Mouse (Mus musculus): Measurements from ENCODE around the gene Prss41. TPM values are rescaled to one million over a fixed set of nuclear protein-coding genes. Genes with fewer than 3 reads are reported as not detected.
"Not testable (repeated sequence)": the region's sequence is repeated elsewhere in the genome, so short reads cannot be mapped to it uniquely, and the experiment has no call there.

The Prss41 gene
- polyA plus RNA-seq (2012; rRNA removed): 0.56 and 3.4 TPM in 2 replicates

DNA sequence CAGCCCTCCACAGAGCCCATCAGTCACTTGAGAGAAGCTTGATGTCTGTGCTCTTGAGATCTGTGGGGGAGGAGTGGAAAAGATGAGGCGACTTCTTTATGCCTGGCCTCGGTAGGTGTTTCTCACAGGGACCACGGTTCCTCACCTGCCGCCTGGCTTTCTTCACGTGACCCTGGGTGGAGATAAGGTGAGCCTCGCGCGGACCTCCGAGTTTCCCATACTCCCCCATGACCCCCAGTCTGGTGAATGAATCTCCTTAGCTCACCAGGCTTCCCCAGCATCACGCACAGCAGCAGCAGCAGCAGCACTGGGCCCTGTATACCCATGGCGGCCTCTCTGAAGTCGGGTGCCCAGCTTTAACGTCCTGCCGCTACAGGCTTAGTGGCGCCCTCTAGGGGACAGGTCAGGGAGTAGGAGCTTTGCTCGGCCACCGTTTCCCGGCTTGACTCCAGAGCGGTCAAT lies at the start of gene Prss41, which contains the start of gene Prss32:
Prss41 (minus strand) TSS at position 361 of the 462 bp plus-strand sequence.
Prss32 (plus strand) TSS at position 44 of the 462 bp plus-strand sequence.
- Histone ChIP-seq H3K27ac (ENCODE audit: insufficient read depth, low read depth, low read length) (no peak within 1 kb of the TSS), H3K36me3 (ENCODE audit: control insufficient read depth, insufficient read depth, low read length) (no peaks in the 10 kb centered on the region), H3K27me3 (ENCODE audit: control insufficient read depth, insufficient read depth, low read length) (no peaks in the 10 kb centered on the region), H3K4me1 (ENCODE audit: control insufficient read depth, insufficient read depth, insufficient read length, low read length) (peaks cover 4% of the 10 kb centered on the region; the same call in 1 of the 2 replicates), H3K4me3 (ENCODE audit: low read depth, low read length) (peak within 1 kb of the TSS; percentile 60)
- TF ChIP-seq POLR2A (IDR thresholded peaks at IDR 0.05; ENCODE audit: low read depth, low read length) (no peak), CTCF (IDR thresholded peaks at IDR 0.05; ENCODE audit: extremely low read depth, insufficient read length, insufficient replicate concordance, low read depth, low read length) (peak; percentile 75)
- WGBS: 21% methylated on average over 19 of the region's 19 CpGs

DNA sequence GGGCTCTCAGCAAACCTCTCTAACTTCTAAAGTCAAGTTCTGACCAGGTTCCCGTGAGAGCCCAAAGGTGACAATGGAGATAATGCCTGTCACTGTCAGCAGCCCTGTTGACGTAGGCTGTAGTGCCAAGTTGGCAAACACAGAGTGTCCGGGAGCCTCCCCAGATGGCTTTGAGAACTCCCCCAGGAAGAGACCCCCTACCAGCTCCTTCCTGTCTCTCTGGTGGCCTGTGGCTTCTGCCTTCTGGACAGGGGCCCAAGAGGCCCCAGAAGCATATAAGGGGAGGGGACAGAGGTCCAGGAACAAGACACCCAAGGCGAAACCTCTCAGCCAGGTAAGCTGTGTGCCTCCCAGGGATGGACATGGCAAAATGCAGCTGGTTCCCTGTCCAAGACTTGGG lies 36.6 kb upstream of the Prss41 start, which contains the start of the genes Dcpp1 and Dcpp2:
Dcpp1 (plus strand) TSS at position 301 of the 400 bp plus-strand sequence.
Dcpp2 (plus strand) TSS at position 305 of the 400 bp plus-strand sequence.
- 65% methylated on average over 4 of the region's 4 CpGs for WGBS
- not testable (repeated sequence) for H3K27me3 ChIP-seq (ENCODE audit: control insufficient read depth, insufficient read depth, low read length); H3K4me1 ChIP-seq (ENCODE audit: control insufficient read depth, insufficient read depth, insufficient read length, low read length); H3K36me3 ChIP-seq (ENCODE audit: control insufficient read depth, insufficient read depth, low read length); H3K27ac ChIP-seq (ENCODE audit: insufficient read depth, low read depth, low read length); H3K4me3 ChIP-seq (ENCODE audit: low read depth, low read length)

DNA sequence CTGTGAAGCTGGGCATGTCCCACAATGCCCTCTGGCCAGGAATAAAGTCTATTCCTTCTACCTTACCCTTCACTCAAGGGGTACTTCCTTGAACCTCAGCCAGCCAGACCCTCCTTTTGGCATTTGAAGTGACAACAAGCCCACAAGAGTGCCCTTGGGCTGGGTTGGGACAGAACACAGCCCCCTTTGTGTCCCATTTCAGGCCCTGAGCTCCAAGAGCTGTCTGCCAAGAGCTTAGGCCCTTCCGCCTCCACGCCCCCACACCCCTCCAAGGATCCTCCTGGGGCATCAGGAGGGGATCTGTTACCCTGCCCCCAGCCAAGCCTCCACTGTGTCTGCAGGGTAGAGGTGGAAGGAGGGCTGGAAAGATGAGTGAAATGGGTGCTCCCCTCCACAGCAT lies 33.2 kb upstream of the Prss41 start:
- Histone ChIP-seq H3K4me3 (ENCODE audit: low read depth, low read length) (no peak overlapping the region), H3K27ac (ENCODE audit: insufficient read depth, low read depth, low read length) (no peak overlapping the region), H3K27me3 (ENCODE audit: control insufficient read depth, insufficient read depth, low read length) (no peaks in the 10 kb centered on the region), H3K4me1 (ENCODE audit: control insufficient read depth, insufficient read depth, insufficient read length, low read length) (peaks cover 3% of the 10 kb centered on the region; the same call in 1 of the 2 replicates), H3K36me3 (ENCODE audit: control insufficient read depth, insufficient read depth, low read length) (no peaks in the 10 kb centered on the region)
- TF ChIP-seq CTCF (IDR thresholded peaks at IDR 0.05; ENCODE audit: extremely low read depth, insufficient read length, insufficient replicate concordance, low read depth, low read length) (no peak), POLR2A (IDR thresholded peaks at IDR 0.05; ENCODE audit: low read depth, low read length) (no peak)
- WGBS: 100% methylated on average over 2 of the region's 2 CpGs

DNA sequence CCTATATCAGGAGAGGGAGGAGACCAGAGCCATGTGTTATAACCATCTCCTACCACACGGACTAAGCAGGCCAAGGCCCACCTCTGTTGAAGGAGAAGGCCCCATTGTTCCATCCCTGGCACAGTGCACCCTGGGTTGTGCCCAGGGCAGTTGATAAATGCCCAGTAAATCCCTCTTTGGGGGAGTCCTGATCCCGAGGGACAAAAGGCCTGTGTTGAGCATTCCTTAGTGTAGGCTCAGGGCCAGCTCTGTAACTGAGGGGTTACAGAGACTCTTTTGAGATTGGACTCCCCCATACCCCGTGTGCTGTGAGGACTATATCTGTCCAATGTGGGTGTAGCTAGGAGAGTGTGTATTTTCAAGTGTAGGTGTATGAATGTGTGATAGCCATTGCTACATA lies 32.8 kb upstream of the Prss41 start:
- no peaks in the 10 kb centered on the region for H3K36me3 ChIP-seq (ENCODE audit: control insufficient read depth, insufficient read depth, low read length)
- TF ChIP-seq POLR2A (IDR thresholded peaks at IDR 0.05; ENCODE audit: low read depth, low read length) (no peak), CTCF (IDR thresholded peaks at IDR 0.05; ENCODE audit: extremely low read depth, insufficient read length, insufficient replicate concordance, low read depth, low read length) (no peak)
- no peak overlapping the region for H3K27ac ChIP-seq (ENCODE audit: insufficient read depth, low read depth, low read length)
- no peaks in the 10 kb centered on the region for H3K27me3 ChIP-seq (ENCODE audit: control insufficient read depth, insufficient read depth, low read length)
- 65% methylated on average over 3 of the region's 3 CpGs for WGBS
- H3K4me1 ChIP-seq (ENCODE audit: control insufficient read depth, insufficient read depth, insufficient read length, low read length): peaks cover 3% of the 10 kb centered on the region; the same call in 1 of the 2 replicates
- no peak overlapping the region for H3K4me3 ChIP-seq (ENCODE audit: low read depth, low read length)

DNA sequence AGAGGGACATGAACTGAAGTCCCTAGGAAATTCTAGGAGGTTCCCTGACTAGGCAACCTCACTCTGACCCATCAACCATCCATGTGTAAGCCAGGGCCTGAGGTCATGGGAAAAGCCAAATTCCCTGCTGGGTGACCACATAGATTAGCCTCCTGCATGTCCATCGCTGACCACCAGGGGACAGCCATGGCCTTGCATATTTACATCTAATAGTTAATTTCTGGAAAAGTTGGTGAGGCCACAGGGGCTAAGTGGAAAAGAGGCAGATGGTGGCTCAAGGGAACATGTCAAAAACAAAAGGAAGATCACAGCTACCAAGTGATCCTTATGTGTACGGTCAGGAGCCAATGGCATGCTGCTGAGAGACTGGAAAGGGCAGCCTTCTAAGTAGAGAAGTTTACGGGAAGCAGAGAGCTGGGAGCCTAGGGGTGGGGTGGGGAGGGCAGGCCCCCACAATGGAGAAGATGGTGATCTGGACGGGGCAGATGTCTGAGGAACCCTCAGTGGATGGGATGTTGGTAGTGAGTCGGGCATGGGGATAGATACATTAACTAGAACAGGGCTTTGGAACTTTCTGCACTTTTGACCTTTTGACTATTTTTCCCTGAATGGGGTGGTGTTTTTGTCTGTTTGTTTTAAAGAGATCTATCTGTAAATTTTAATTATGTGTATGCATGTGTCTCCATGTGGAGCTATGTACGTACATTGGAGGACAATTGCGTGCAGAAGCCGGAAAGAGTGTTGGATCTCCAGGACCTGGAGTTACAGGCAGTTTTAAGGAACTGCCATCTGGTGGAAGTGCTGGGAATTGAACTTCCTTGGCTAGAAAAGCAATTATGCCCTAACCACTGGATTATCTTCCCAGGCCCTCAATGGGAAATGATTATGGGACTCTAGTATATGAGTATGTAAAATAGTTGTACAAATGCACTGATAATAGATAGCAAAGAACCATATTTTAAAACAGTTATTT lies 30.2 kb upstream of the Prss41 start:
- Histone ChIP-seq H3K4me3 (ENCODE audit: low read depth, low read length) (no peak overlapping the region), H3K36me3 (ENCODE audit: control insufficient read depth, insufficient read depth, low read length) (no peaks in the 10 kb centered on the region), H3K4me1 (ENCODE audit: control insufficient read depth, insufficient read depth, insufficient read length, low read length) (peaks cover 3% of the 10 kb centered on the region; the same call in 1 of the 2 replicates), H3K27ac (ENCODE audit: insufficient read depth, low read depth, low read length) (no peak overlapping the region), H3K27me3 (ENCODE audit: control insufficient read depth, insufficient read depth, low read length) (no peaks in the 10 kb centered on the region)
- TF ChIP-seq CTCF (IDR thresholded peaks at IDR 0.05; ENCODE audit: extremely low read depth, insufficient read length, insufficient replicate concordance, low read depth, low read length): peak; percentile 82; the same call in 1 of the 2 replicates
- TF ChIP-seq POLR2A (IDR thresholded peaks at IDR 0.05; ENCODE audit: low read depth, low read length): no peak
- WGBS: 35% methylated on average over 8 of the region's 8 CpGs

DNA sequence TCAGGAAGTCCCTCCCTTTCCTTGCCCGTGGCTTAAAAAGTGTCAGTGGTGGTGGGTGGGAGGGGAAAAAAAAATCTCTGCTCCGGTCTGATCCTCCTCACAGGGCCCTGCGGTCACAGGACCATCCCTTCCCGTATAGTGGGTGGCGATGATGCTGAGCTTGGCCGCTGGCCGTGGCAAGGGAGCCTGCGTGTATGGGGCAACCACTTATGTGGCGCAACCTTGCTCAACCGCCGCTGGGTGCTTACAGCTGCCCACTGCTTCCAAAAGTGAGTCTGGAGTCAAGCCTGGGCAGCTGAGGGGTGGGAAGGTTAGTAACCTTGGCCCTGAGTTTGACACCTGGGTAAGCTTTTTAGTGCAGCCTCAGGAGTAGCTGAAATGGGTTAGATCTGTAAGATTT lies 24.5 kb upstream of the Prss41 start:
- Histone ChIP-seq H3K4me3 (ENCODE audit: low read depth, low read length) (no peak overlapping the region), H3K27ac (ENCODE audit: insufficient read depth, low read depth, low read length) (no peak overlapping the region), H3K27me3 (ENCODE audit: control insufficient read depth, insufficient read depth, low read length) (no peaks in the 10 kb centered on the region), H3K4me1 (ENCODE audit: control insufficient read depth, insufficient read depth, insufficient read length, low read length) (peaks cover 3% of the 10 kb centered on the region; the same call in 1 of the 2 replicates), H3K36me3 (ENCODE audit: control insufficient read depth, insufficient read depth, low read length) (no peaks in the 10 kb centered on the region)
- WGBS: 93% methylated on average over 11 of the region's 11 CpGs
- TF ChIP-seq CTCF (IDR thresholded peaks at IDR 0.05; ENCODE audit: extremely low read depth, insufficient read length, insufficient replicate concordance, low read depth, low read length): no peak
- no peak for TF ChIP-seq POLR2A (IDR thresholded peaks at IDR 0.05; ENCODE audit: low read depth, low read length)

GRCm38 (mm10) chr17:23867756-23868155 lies 23.8 kb upstream of the Prss41 start, which contains the start of gene Prss21:
Gene Prss21, plus strand, starts transcription at chr17:23868056.
- no peak within 1 kb of the TSS for H3K4me3 ChIP-seq (ENCODE audit: low read depth, low read length)
- H3K27me3 ChIP-seq (ENCODE audit: control insufficient read depth, insufficient read depth, low read length): no peaks in the 10 kb centered on the region
- TF ChIP-seq POLR2A (IDR thresholded peaks at IDR 0.05; ENCODE audit: low read depth, low read length) (no peak), CTCF (IDR thresholded peaks at IDR 0.05; ENCODE audit: extremely low read depth, insufficient read length, insufficient replicate concordance, low read depth, low read length) (no peak)
- no peak within 1 kb of the TSS for H3K27ac ChIP-seq (ENCODE audit: insufficient read depth, low read depth, low read length)
- H3K4me1 ChIP-seq (ENCODE audit: control insufficient read depth, insufficient read depth, insufficient read length, low read length): peaks cover 2% of the 10 kb centered on the region; the same call in 1 of the 2 replicates
- H3K36me3 ChIP-seq (ENCODE audit: control insufficient read depth, insufficient read depth, low read length): no peaks in the 10 kb centered on the region
- WGBS: 89% methylated on average over 15 of the region's 15 CpGs

Data from small intestine, adult 2 months (tissue).